Mouse (Mus musculus): ENCODE measurements around the gene Tada2a.

- TF ChIP-seq CTCF (IDR thresholded peaks at IDR 0.05; ENCODE audit: insufficient read depth, low read depth, low read length) (no peak), POLR2A (IDR thresholded peaks at IDR 0.05; ENCODE audit: insufficient read depth, low read depth, low read length) (no peak)
These were observed 82.1 kb downstream of the Tada2a start for GRCm38 (mm10) chr11:84047270-84047669.
